Mouse (Mus musculus) forebrain, embryonic 11.5 days (tissue): ENCODE data around the gene Nfe2l1. TPM values are rescaled to one million over a fixed set of nuclear protein-coding genes. Genes with fewer than 3 reads are reported as not detected.
"Not testable (repeated sequence)": the region's sequence is repeated elsewhere in the genome, so short reads cannot be mapped to it uniquely, and the experiment has no call there.

Experiments
- ATAC-seq: fragments of 200-750 bp; cut with Nextera tagmentation; replicated peaks from 2 replicates; pipeline ENCODE4 v1.8.0; 2017; ENCODE audit warnings: moderate TSS enrichment; ENCODE audit not compliant: low FRiP score
- DNase-seq: peaks from one replicate; pipeline ENCODE4 v3.0.0-alpha.2; 2017; ENCODE audit warnings: low spot score
- H3K27ac ChIP-seq: fragments of 300-500 bp; sonication (generic); 2 replicates; pipeline ENCODE4 v1.5.1; 2014; ENCODE audit warnings: low read depth, low read length
- H3K27me3 ChIP-seq: fragments of 300-500 bp; sonication (generic); 2 replicates; pipeline ENCODE4 v1.6.1; 2014; ENCODE audit warnings: mild to moderate bottlenecking, low read length, mixed read lengths; ENCODE audit not compliant: control insufficient read depth, insufficient read depth
- H3K36me3 ChIP-seq: fragments of 300-500 bp; sonication (generic); 2 replicates; pipeline ENCODE4 v1.6.1; 2014; ENCODE audit warnings: mild to moderate bottlenecking, low read length, moderate library complexity, mixed read lengths; ENCODE audit not compliant: control insufficient read depth, insufficient read depth
- H3K4me1 ChIP-seq: fragments of 300-500 bp; sonication (generic); replicated peaks from 2 replicates; pipeline ENCODE4 v1.6.1; 2014; ENCODE audit warnings: low read length, mixed read lengths; ENCODE audit not compliant: control insufficient read depth, insufficient read depth
- H3K4me2 ChIP-seq: fragments of 300-500 bp; sonication (generic); 2 replicates; pipeline ENCODE4 v1.6.1; 2014; ENCODE audit warnings: low read depth, mild to moderate bottlenecking, low read length, moderate library complexity, mixed read lengths; ENCODE audit not compliant: severe bottlenecking
- H3K4me3 ChIP-seq: fragments of 300-500 bp; sonication (generic); 2 replicates; pipeline ENCODE4 v1.5.1; 2014; ENCODE audit warnings: low read depth, low read length
- H3K9ac ChIP-seq: fragments of 300-500 bp; sonication (generic); 2 replicates; pipeline ENCODE4 v1.6.1; 2014; ENCODE audit warnings: low read length
- H3K9me3 ChIP-seq: fragments of 300-500 bp; sonication (generic); 2 replicates; pipeline ENCODE4 v1.6.1; 2016; ENCODE audit warnings: low read length, mixed read lengths; ENCODE audit not compliant: control insufficient read depth
- WGBS: fragments of 180-500 bp; shearing (Covaris S2); extraction: QIAGEN DNeasy Blood & Tissue Kit; methylation state at CpG from one replicate; pipeline ENCODE4 v1.1.7; 2014; 5-methylcytosine and 5-hydroxymethylcytosine counted together
- polyA plus RNA-seq: library from polyadenylated mRNA; unstranded; fragments of >200 nt; fragmentation: Nextera tagmentation; extraction: Ambion mirVana; gene quantifications from 2 replicates; pipeline ENCODE4 v1.2.1, GENCODE M21; 2014

Nfe2l1 gene
- polyA plus RNA-seq, 1 experiment from 2014 or later: 42.9 TPM

GRCm38 (mm10) chr11:96857446-96857845, 27.7 kb upstream of the Nfe2l1 start:
- Histone ChIP-seq H3K27ac (no peak overlapping the region), H3K4me3 (no peak overlapping the region), H3K4me1 (peaks cover 7% of the 10 kb centered on the region), H3K36me3 (no peaks in the 10 kb centered on the region), H3K4me2 (no peak overlapping the region), H3K27me3 (no peaks in the 10 kb centered on the region), H3K9ac (no peak overlapping the region), H3K9me3 (no peaks in the 10 kb centered on the region)
- DNase-seq: no peak
- 75% methylated on average over 5 of the region's 5 CpGs for WGBS
- ATAC-seq: no peak

- H3K4me3 ChIP-seq: peak within 1 kb of the TSS; percentile 49
- no peaks in the 10 kb centered on the region for H3K9me3 ChIP-seq
- ATAC-seq: 0 out of 2 replicates have a peak, but pooled peaks have one; percentile 30
- peaks cover 4% of the 10 kb centered on the region; the same call in 1 of the 2 replicates for H3K4me1 ChIP-seq
- H3K36me3 ChIP-seq: no peaks in the 10 kb centered on the region
- peak; percentile 78 for DNase-seq
- H3K27ac ChIP-seq: no peak within 1 kb of the TSS
- peak within 1 kb of the TSS; percentile 94 for H3K4me2 ChIP-seq
- H3K27me3 ChIP-seq: peaks cover 7% of the 10 kb centered on the region
- H3K9ac ChIP-seq: peak within 1 kb of the TSS; percentile 54
- WGBS: 1% methylated on average over 60 of the region's 60 CpGs
Observed at GRCm38 (mm10) chr11:96849681-96850467, 20.1 kb upstream of the Nfe2l1 start, which contains the start of gene Copz2. Gene Copz2 (plus strand): TSS chr11:96849870.

- H3K36me3 ChIP-seq, ATAC-seq, H3K27ac ChIP-seq, H3K4me1 ChIP-seq, H3K27me3 ChIP-seq, H3K9me3 ChIP-seq, H3K9ac ChIP-seq, DNase-seq: not testable (repeated sequence)
- 79% methylated on average over 5 of the region's 5 CpGs for WGBS
- Histone ChIP-seq H3K4me3 (0 out of 2 replicates have a peak overlapping the region, but pooled peaks have one; percentile 49), H3K4me2 (peak overlapping the region; percentile 94)
Observed at GRCm38 (mm10) chr11:96849145-96849544, 19.4 kb upstream of the Nfe2l1 start.

GRCm38 (mm10) chr11:96848694-96849093, 18.9 kb upstream of the Nfe2l1 start:
- ATAC-seq (no peak), DNase-seq (no peak)
- H3K4me1 ChIP-seq: peaks cover 4% of the 10 kb centered on the region; the same call in 1 of the 2 replicates
- peaks cover 7% of the 10 kb centered on the region for H3K27me3 ChIP-seq
- WGBS: 61% methylated on average over 9 of the region's 9 CpGs
- no peak overlapping the region for H3K9ac ChIP-seq
- H3K27ac ChIP-seq: no peak overlapping the region
- H3K9me3 ChIP-seq: no peaks in the 10 kb centered on the region
- H3K36me3 ChIP-seq: no peaks in the 10 kb centered on the region
- H3K4me2 ChIP-seq: no peak overlapping the region
- H3K4me3 ChIP-seq: no peak overlapping the region

- Histone ChIP-seq H3K27me3 (peaks cover 7% of the 10 kb centered on the region), H3K4me1 (peaks cover 4% of the 10 kb centered on the region; the same call in 1 of the 2 replicates), H3K36me3 (no peaks in the 10 kb centered on the region), H3K27ac (no peak overlapping the region), H3K9me3 (no peaks in the 10 kb centered on the region), H3K9ac (no peak overlapping the region), H3K4me3 (no peak overlapping the region), H3K4me2 (no peak overlapping the region)
- ATAC-seq: 0 out of 2 replicates have a peak, but pooled peaks have one; percentile 36
- WGBS: 67% methylated on average over 3 of the region's 3 CpGs
- DNase-seq: no peak
Observed at GRCm38 (mm10) chr11:96847240-96847639, 17.5 kb upstream of the Nfe2l1 start.

GRCm38 (mm10) chr11:96843627-96844026, 13.9 kb upstream of the Nfe2l1 start:
- Histone ChIP-seq H3K36me3 (no peaks in the 10 kb centered on the region), H3K4me2 (no peak overlapping the region), H3K4me1 (peaks cover 2% of the 10 kb centered on the region; the same call in 1 of the 2 replicates), H3K9me3 (no peaks in the 10 kb centered on the region), H3K27me3 (no peaks in the 10 kb centered on the region), H3K27ac (no peak overlapping the region), H3K9ac (no peak overlapping the region), H3K4me3 (no peak overlapping the region)
- ATAC-seq: no peak
- WGBS: 65% methylated on average over 3 of the region's 3 CpGs
- no peak for DNase-seq

- H3K27ac ChIP-seq: no peak overlapping the region
- no peak overlapping the region for H3K9ac ChIP-seq
- ATAC-seq: no peak
- no peaks in the 10 kb centered on the region for H3K9me3 ChIP-seq
- H3K27me3 ChIP-seq: no peaks in the 10 kb centered on the region
- no peaks in the 10 kb centered on the region for H3K4me1 ChIP-seq
- no peaks in the 10 kb centered on the region for H3K36me3 ChIP-seq
- no peak overlapping the region for H3K4me2 ChIP-seq
- DNase-seq: no peak
- H3K4me3 ChIP-seq: no peak overlapping the region
- WGBS: 51% methylated on average over 8 of the region's 8 CpGs
Observed at GRCm38 (mm10) chr11:96840290-96840689, 10.5 kb upstream of the Nfe2l1 start.

GRCm38 (mm10) chr11:96839877-96840276, 10.1 kb upstream of the Nfe2l1 start:
- WGBS: 83% methylated on average over 3 of the region's 3 CpGs
- ATAC-seq (no peak), DNase-seq (no peak)
- Histone ChIP-seq H3K36me3 (no peaks in the 10 kb centered on the region), H3K4me1 (no peaks in the 10 kb centered on the region), H3K9ac (no peak overlapping the region), H3K27ac (no peak overlapping the region), H3K27me3 (no peaks in the 10 kb centered on the region), H3K4me2 (no peak overlapping the region), H3K9me3 (no peaks in the 10 kb centered on the region), H3K4me3 (no peak overlapping the region)

- no peak for DNase-seq
- no peak for ATAC-seq
- Histone ChIP-seq H3K36me3 (no peaks in the 10 kb centered on the region), H3K4me2 (no peak overlapping the region), H3K27me3 (no peaks in the 10 kb centered on the region), H3K4me1 (no peaks in the 10 kb centered on the region), H3K27ac (no peak overlapping the region), H3K9ac (no peak overlapping the region), H3K4me3 (no peak overlapping the region), H3K9me3 (no peaks in the 10 kb centered on the region)
- WGBS: 78% methylated on average over 7 of the region's 7 CpGs
Observed at GRCm38 (mm10) chr11:96839428-96839827, 9.7 kb upstream of the Nfe2l1 start.
